Mouse (Mus musculus): ENCODE data around the gene Pprc1. TPM values are rescaled to one million over a fixed set of nuclear protein-coding genes. Genes with fewer than 3 reads are reported as not detected.
A peak's percentile ranks its signal among the peaks of the same experiment; 100 is the strongest.

The Pprc1 gene
- polyA plus RNA-seq (2014; fragmentation: Nextera tagmentation; extraction: Ambion mirVana), result 60.7 and 61.3 TPM in 2 replicates

- H3K4me2 ChIP-seq (ENCODE audit: low read depth, low read length, severe bottlenecking), result peak within 1 kb of the TSS; percentile 78
- peaks cover 41% of the 10 kb centered on the region for H3K4me1 ChIP-seq (replicated peaks; ENCODE audit: control insufficient read depth, insufficient read depth, low read length)
- no peaks in the 10 kb centered on the region for H3K27me3 ChIP-seq (ENCODE audit: control insufficient read depth, insufficient read depth, low read length)
- DNase-seq (ENCODE audit: low spot score), result no peak
- H3K27ac ChIP-seq (ENCODE audit: low read depth, low read length), result peak within 1 kb of the TSS; percentile 93
- H3K9ac ChIP-seq (ENCODE audit: low read length), result peak within 1 kb of the TSS; percentile 95
- no peaks in the 10 kb centered on the region for H3K9me3 ChIP-seq (ENCODE audit: control insufficient read depth, low read length)
- no peak for ATAC-seq (replicated peaks; ENCODE audit: low FRiP score)
- WGBS, result 1% methylated on average over 34 of the region's 34 CpGs
- no peaks in the 10 kb centered on the region for H3K36me3 ChIP-seq (ENCODE audit: control insufficient read depth, insufficient read depth, low read length)
- peak within 1 kb of the TSS; percentile 95 for H3K4me3 ChIP-seq (ENCODE audit: low read depth, low read length)
These were observed at the start of gene Pprc1 for GRCm38 (mm10) chr19:46044271-46044992. Gene Pprc1, plus strand, starts transcription at chr19:46044886.

GRCm38 (mm10) chr19:45997365-45997764 lies 47.3 kb upstream of the Pprc1 start:
- Histone ChIP-seq H3K36me3 (ENCODE audit: control insufficient read depth, insufficient read depth, low read length) (no peaks in the 10 kb centered on the region), H3K9ac (ENCODE audit: low read length) (peak overlapping the region; percentile 87), H3K27me3 (ENCODE audit: control insufficient read depth, insufficient read depth, low read length) (no peaks in the 10 kb centered on the region), H3K27ac (ENCODE audit: low read depth, low read length) (no peak overlapping the region), H3K9me3 (ENCODE audit: control insufficient read depth, low read length) (no peaks in the 10 kb centered on the region), H3K4me1 (replicated peaks; ENCODE audit: control insufficient read depth, insufficient read depth, low read length) (peaks cover 3% of the 10 kb centered on the region; the same call in 1 of the 2 replicates), H3K4me3 (ENCODE audit: low read depth, low read length) (peak overlapping the region; percentile 80), H3K4me2 (ENCODE audit: low read depth, low read length, severe bottlenecking) (peak overlapping the region; percentile 74)
- ATAC-seq (replicated peaks; ENCODE audit: low FRiP score) (no peak), DNase-seq (ENCODE audit: low spot score) (no peak)
- WGBS, result 67% methylated on average over 5 of the region's 5 CpGs

GRCm38 (mm10) chr19:45997785-45998693 lies 46.6 kb upstream of the Pprc1 start, which contains the start of gene Armh3:
Gene Armh3, minus strand, starts transcription at chr19:45998488.
- peak; percentile 93 for ATAC-seq (replicated peaks; ENCODE audit: low FRiP score)
- peak; percentile 96 for DNase-seq (ENCODE audit: low spot score)
- H3K27ac ChIP-seq (ENCODE audit: low read depth, low read length), result peak within 1 kb of the TSS; percentile 80
- WGBS, result 2% methylated on average over 74 of the region's 76 CpGs
- peak within 1 kb of the TSS; percentile 87 for H3K9ac ChIP-seq (ENCODE audit: low read length)
- H3K36me3 ChIP-seq (ENCODE audit: control insufficient read depth, insufficient read depth, low read length), result no peaks in the 10 kb centered on the region
- H3K9me3 ChIP-seq (ENCODE audit: control insufficient read depth, low read length), result no peaks in the 10 kb centered on the region
- H3K4me3 ChIP-seq (ENCODE audit: low read depth, low read length), result peak within 1 kb of the TSS; percentile 80
- peaks cover 3% of the 10 kb centered on the region; the same call in 1 of the 2 replicates for H3K4me1 ChIP-seq (replicated peaks; ENCODE audit: control insufficient read depth, insufficient read depth, low read length)
- peak within 1 kb of the TSS; percentile 74 for H3K4me2 ChIP-seq (ENCODE audit: low read depth, low read length, severe bottlenecking)
- no peaks in the 10 kb centered on the region for H3K27me3 ChIP-seq (ENCODE audit: control insufficient read depth, insufficient read depth, low read length)

GRCm38 (mm10) chr19:45998694-45999217 lies 45.9 kb upstream of the Pprc1 start:
- no peaks in the 10 kb centered on the region for H3K27me3 ChIP-seq (ENCODE audit: control insufficient read depth, insufficient read depth, low read length)
- no peaks in the 10 kb centered on the region for H3K36me3 ChIP-seq (ENCODE audit: control insufficient read depth, insufficient read depth, low read length)
- H3K9ac ChIP-seq (ENCODE audit: low read length), result peak overlapping the region; percentile 87
- H3K9me3 ChIP-seq (ENCODE audit: control insufficient read depth, low read length), result no peaks in the 10 kb centered on the region
- ATAC-seq (replicated peaks; ENCODE audit: low FRiP score) (peak; percentile 55; the same call in 1 of the 2 replicates), DNase-seq (ENCODE audit: low spot score) (no peak)
- no peak overlapping the region for H3K27ac ChIP-seq (ENCODE audit: low read depth, low read length)
- WGBS, result 15% methylated on average over 8 of the region's 8 CpGs
- peak overlapping the region; percentile 74 for H3K4me2 ChIP-seq (ENCODE audit: low read depth, low read length, severe bottlenecking)
- H3K4me1 ChIP-seq (replicated peaks; ENCODE audit: control insufficient read depth, insufficient read depth, low read length), result peaks cover 8% of the 10 kb centered on the region; the same call in 1 of the 2 replicates
- peak overlapping the region; percentile 80 for H3K4me3 ChIP-seq (ENCODE audit: low read depth, low read length)

GRCm38 (mm10) chr19:45999378-45999777 lies 45.3 kb upstream of the Pprc1 start:
- Histone ChIP-seq H3K27ac (ENCODE audit: low read depth, low read length) (no peak overlapping the region), H3K4me1 (replicated peaks; ENCODE audit: control insufficient read depth, insufficient read depth, low read length) (peaks cover 11% of the 10 kb centered on the region; the same call in 1 of the 2 replicates), H3K4me2 (ENCODE audit: low read depth, low read length, severe bottlenecking) (no peak overlapping the region), H3K27me3 (ENCODE audit: control insufficient read depth, insufficient read depth, low read length) (peaks cover 4% of the 10 kb centered on the region; the same call in 1 of the 2 replicates), H3K36me3 (ENCODE audit: control insufficient read depth, insufficient read depth, low read length) (no peaks in the 10 kb centered on the region), H3K9me3 (ENCODE audit: control insufficient read depth, low read length) (no peaks in the 10 kb centered on the region), H3K4me3 (ENCODE audit: low read depth, low read length) (no peak overlapping the region), H3K9ac (ENCODE audit: low read length) (no peak overlapping the region)
- WGBS, result 57% methylated on average over 1 of the region's 1 CpGs
- ATAC-seq (replicated peaks; ENCODE audit: low FRiP score) (no peak), DNase-seq (ENCODE audit: low spot score) (no peak)

- no peak overlapping the region for H3K27ac ChIP-seq (ENCODE audit: low read depth, low read length)
- H3K27me3 ChIP-seq (ENCODE audit: control insufficient read depth, insufficient read depth, low read length), result peaks cover 5% of the 10 kb centered on the region; the same call in 1 of the 2 replicates
- H3K9ac ChIP-seq (ENCODE audit: low read length), result no peak overlapping the region
- no peaks in the 10 kb centered on the region for H3K36me3 ChIP-seq (ENCODE audit: control insufficient read depth, insufficient read depth, low read length)
- ATAC-seq (replicated peaks; ENCODE audit: low FRiP score), result no peak
- 82% methylated on average over 9 of the region's 9 CpGs for WGBS
- peaks cover 11% of the 10 kb centered on the region; the same call in 1 of the 2 replicates for H3K4me1 ChIP-seq (replicated peaks; ENCODE audit: control insufficient read depth, insufficient read depth, low read length)
- no peak overlapping the region for H3K4me3 ChIP-seq (ENCODE audit: low read depth, low read length)
- no peak overlapping the region for H3K4me2 ChIP-seq (ENCODE audit: low read depth, low read length, severe bottlenecking)
- DNase-seq (ENCODE audit: low spot score), result no peak
- no peaks in the 10 kb centered on the region for H3K9me3 ChIP-seq (ENCODE audit: control insufficient read depth, low read length)
These were observed 42.4 kb upstream of the Pprc1 start for GRCm38 (mm10) chr19:46002279-46002678.

GRCm38 (mm10) chr19:46003371-46004226 lies 41.1 kb upstream of the Pprc1 start, which contains the start of gene Hps6:
Gene Hps6, plus strand, starts transcription at chr19:46003508.
- H3K27ac ChIP-seq (ENCODE audit: low read depth, low read length), result no peak within 1 kb of the TSS
- DNase-seq (ENCODE audit: low spot score) (peak; percentile 83), ATAC-seq (replicated peaks; ENCODE audit: low FRiP score) (peak; percentile 73)
- peaks cover 9% of the 10 kb centered on the region; the same call in 1 of the 2 replicates for H3K4me1 ChIP-seq (replicated peaks; ENCODE audit: control insufficient read depth, insufficient read depth, low read length)
- peak within 1 kb of the TSS; percentile 55 for H3K4me3 ChIP-seq (ENCODE audit: low read depth, low read length)
- H3K36me3 ChIP-seq (ENCODE audit: control insufficient read depth, insufficient read depth, low read length), result no peaks in the 10 kb centered on the region
- H3K9me3 ChIP-seq (ENCODE audit: control insufficient read depth, low read length), result no peaks in the 10 kb centered on the region
- WGBS, result under 1% methylated on average over 70 of the region's 70 CpGs
- peak within 1 kb of the TSS; percentile 77 for H3K9ac ChIP-seq (ENCODE audit: low read length)
- peaks cover 5% of the 10 kb centered on the region; the same call in 1 of the 2 replicates for H3K27me3 ChIP-seq (ENCODE audit: control insufficient read depth, insufficient read depth, low read length)
- H3K4me2 ChIP-seq (ENCODE audit: low read depth, low read length, severe bottlenecking), result peak within 1 kb of the TSS; percentile 98

Measured in forebrain, embryonic 11.5 days (tissue).